Mouse (Mus musculus): ENCODE results near the gene Gm49403.

DNA sequence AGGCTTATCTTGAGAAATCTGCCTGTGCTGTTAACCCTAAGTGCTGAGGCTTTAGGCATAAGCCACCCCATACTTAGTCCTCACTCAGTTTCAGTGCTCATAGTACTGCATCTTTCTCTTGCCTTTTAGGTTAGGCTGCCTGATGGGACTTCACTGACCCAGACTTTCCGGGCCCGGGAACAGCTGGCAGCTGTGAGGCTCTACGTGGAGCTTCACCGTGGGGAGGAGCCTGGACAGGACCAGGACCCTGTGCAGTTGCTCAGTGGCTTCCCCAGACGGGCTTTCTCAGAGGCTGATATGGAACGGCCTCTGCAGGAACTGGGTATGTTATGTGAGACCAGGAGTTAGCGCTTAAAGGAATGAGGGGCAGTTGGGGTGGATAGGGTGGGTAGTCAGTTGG lies 8.7 kb upstream of the Gm49403 start:
- TF ChIP-seq HCFC1 (IDR thresholded peaks at IDR 0.05; ENCODE audit: borderline replicate concordance, insufficient read depth, low read length) (no peak), CHD2 (IDR thresholded peaks at IDR 0.05; ENCODE audit: low read depth, low read length) (no peak), ZC3H11A (IDR thresholded peaks at IDR 0.05; ENCODE audit: borderline replicate concordance, low read depth, low read length) (no peak), MAFK (IDR thresholded peaks at IDR 0.05; ENCODE audit: insufficient read depth, low read depth, low read length) (no peak), ZNF384 (IDR thresholded peaks at IDR 0.05; ENCODE audit: low read depth, low read length) (no peak)

Measured in ES-E14 (cell line).